Mouse (Mus musculus) lung, adult 2 months (tissue): ENCODE measurements around the gene Maml2.

ENCODE experiments used
- CTCF ChIP-seq: fragments of 200-500 bp; IDR thresholded peaks from 2 replicates; pipeline ENCODE4 v1.5.1; 2011; ENCODE audit warnings: mild to moderate bottlenecking, low read length, control low read depth; ENCODE audit not compliant: insufficient read depth
- POLR2A ChIP-seq: fragments of 200-500 bp; IDR thresholded peaks from 2 replicates; pipeline ENCODE4 v1.6.1; 2011; ENCODE audit warnings: low read depth, mild to moderate bottlenecking, control low read depth, low read length, borderline replicate concordance; ENCODE audit errors: extremely low read depth

DNA sequence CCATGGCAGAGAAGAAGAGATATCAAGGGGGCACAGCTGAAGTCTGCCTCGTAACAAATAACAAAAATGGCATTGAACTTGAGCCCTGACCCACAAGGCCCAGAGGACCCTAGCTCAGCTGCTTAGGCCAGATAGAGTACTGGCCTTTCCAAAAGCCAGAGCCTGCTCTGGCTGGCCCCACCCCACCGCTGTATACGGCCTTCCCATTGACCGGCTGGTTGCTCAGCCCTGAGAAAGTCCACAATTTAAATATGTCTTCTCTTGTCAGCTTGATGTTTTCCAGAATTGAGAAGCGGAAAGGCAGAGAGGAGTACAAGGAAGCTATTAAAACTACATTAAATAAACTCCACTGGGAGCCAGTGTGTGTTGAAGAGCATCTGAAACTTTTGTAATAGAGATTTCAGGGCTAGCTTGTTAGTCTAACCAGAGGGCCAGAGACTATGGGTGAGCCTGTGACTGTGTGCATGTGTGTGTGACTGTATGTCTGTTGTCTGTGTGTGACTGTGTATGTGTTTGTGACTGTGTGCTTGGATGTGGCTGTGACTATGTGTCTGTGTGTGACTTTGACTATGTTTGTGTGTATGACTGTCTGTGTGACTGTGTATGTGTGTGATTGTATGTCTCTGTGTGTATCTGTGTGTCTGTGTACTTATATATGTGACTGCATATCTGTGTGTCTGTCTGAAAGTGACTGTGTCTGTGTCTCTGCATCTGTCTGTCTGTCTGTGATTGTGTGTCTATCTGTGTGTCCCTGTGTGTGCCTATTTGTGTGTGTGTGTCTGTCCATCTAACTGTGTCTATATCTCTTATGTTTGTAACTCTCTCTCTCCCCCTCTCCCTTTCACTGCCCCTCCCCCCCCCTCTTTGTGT lies 185.7 kb downstream of the Maml2 start:
- no peak for TF ChIP-seq POLR2A
- no peak for TF ChIP-seq CTCF
